Mouse (Mus musculus) olfactory bulb, adult 2 months (tissue): Measurements from ENCODE around the gene Kif1b. TPM values are rescaled to one million over a fixed set of nuclear protein-coding genes. Genes with fewer than 3 reads are reported as not detected.

ENCODE experiments used
- H3K27ac ChIP-seq: fragments of 200-500 bp; 2 replicates; pipeline ENCODE4 v1.5.1; 2012; ENCODE audit warnings: low read depth, low read length; ENCODE audit not compliant: insufficient read depth
- H3K4me1 ChIP-seq: fragments of 200-500 bp; 2 replicates; pipeline ENCODE4 v1.6.1; 2012; ENCODE audit warnings: low read length; ENCODE audit not compliant: control insufficient read depth, insufficient read depth
- H3K4me3 ChIP-seq: fragments of 200-500 bp; 2 replicates; pipeline ENCODE4 v1.5.1; 2012; ENCODE audit warnings: mild to moderate bottlenecking, low read depth, low read length, moderate library complexity; ENCODE audit not compliant: insufficient read depth
- CTCF ChIP-seq: fragments of 200-500 bp; IDR thresholded peaks from 2 replicates; pipeline ENCODE4 v1.5.1; 2012; ENCODE audit warnings: low read depth, mild to moderate bottlenecking, low read length, moderate library complexity; ENCODE audit not compliant: insufficient read depth
- POLR2A ChIP-seq: fragments of 200-500 bp; IDR thresholded peaks from 2 replicates; pipeline ENCODE4 v1.6.1; 2012; ENCODE audit warnings: mild to moderate bottlenecking, low read depth, low read length, moderate library complexity; ENCODE audit not compliant: insufficient read depth
- WGBS: fragments of 180-500 bp; shearing (Covaris S2); methylation state at CpG from one replicate; pipeline ENCODE4 v1.1.7; 2018; 5-methylcytosine and 5-hydroxymethylcytosine counted together
- polyA plus RNA-seq: library from polyadenylated mRNA; stranded (reverse); fragments of >200 nt; gene quantifications from 2 replicates; pipeline ENCODE4 v1.2.4, GENCODE M21; 2012; ENCODE audit warnings: low replicate concordance; ENCODE audit not compliant: missing spikeins, insufficient read depth, insufficient read length

The Kif1b gene
- polyA plus RNA-seq, 1 experiment, result 79.8 TPM

- Histone ChIP-seq H3K27ac (no peak overlapping the region), H3K4me1 (peaks cover 11% of the 10 kb centered on the region), H3K4me3 (no peak overlapping the region)
- 88% methylated on average over 8 of the region's 8 CpGs for WGBS
- TF ChIP-seq POLR2A, result no peak
- no peak for TF ChIP-seq CTCF
Observed at GRCm38 (mm10) chr4:149286287-149287137, 21.0 kb downstream of the Kif1b start.

- TF ChIP-seq CTCF, result no peak
- TF ChIP-seq POLR2A, result no peak
- 42% methylated on average over 1 of the region's 1 CpGs for WGBS
- Histone ChIP-seq H3K4me3 (no peak overlapping the region), H3K27ac (no peak overlapping the region), H3K4me1 (peaks cover 12% of the 10 kb centered on the region)
Observed at GRCm38 (mm10) chr4:149285691-149286090, 21.8 kb downstream of the Kif1b start.

- WGBS, result 86% methylated on average over 3 of the region's 3 CpGs
- Histone ChIP-seq H3K27ac (no peak overlapping the region), H3K4me3 (no peak overlapping the region), H3K4me1 (peaks cover 12% of the 10 kb centered on the region)
- TF ChIP-seq POLR2A (no peak), CTCF (no peak)
Observed at GRCm38 (mm10) chr4:149283018-149283417, 24.5 kb downstream of the Kif1b start.

GRCm38 (mm10) chr4:149282025-149282738 lies 25.3 kb downstream of the Kif1b start:
- Histone ChIP-seq H3K27ac (no peak overlapping the region), H3K4me3 (no peak overlapping the region), H3K4me1 (peaks cover 12% of the 10 kb centered on the region)
- no peak for TF ChIP-seq POLR2A
- TF ChIP-seq CTCF, result no peak
- 65% methylated on average over 7 of the region's 7 CpGs for whole genome bisulfite sequencing

- TF ChIP-seq POLR2A (no peak), CTCF (no peak)
- H3K27ac ChIP-seq, result no peak overlapping the region
- H3K4me1 ChIP-seq, result peaks cover 7% of the 10 kb centered on the region; the same call in 1 of the 2 replicates
- 43% methylated on average over 4 of the region's 4 CpGs for WGBS
- H3K4me3 ChIP-seq, result no peak overlapping the region
Observed at GRCm38 (mm10) chr4:149277571-149277970, 29.9 kb downstream of the Kif1b start.

- TF ChIP-seq POLR2A (no peak), CTCF (no peak)
- Histone ChIP-seq H3K4me3 (no peak overlapping the region), H3K27ac (no peak overlapping the region), H3K4me1 (no peaks in the 10 kb centered on the region)
- WGBS, result 100% methylated on average over 1 of the region's 1 CpGs
Observed at GRCm38 (mm10) chr4:149273128-149273527, 34.4 kb downstream of the Kif1b start.

GRCm38 (mm10) chr4:149270541-149270940 lies 37.0 kb downstream of the Kif1b start:
- no peak overlapping the region for H3K27ac ChIP-seq
- no peaks in the 10 kb centered on the region for H3K4me1 ChIP-seq
- no peak for TF ChIP-seq CTCF
- no peak for TF ChIP-seq POLR2A
- 97% methylated on average over 6 of the region's 6 CpGs for WGBS
- no peak overlapping the region for H3K4me3 ChIP-seq

GRCm38 (mm10) chr4:149269026-149269425 lies 38.5 kb downstream of the Kif1b start:
- Histone ChIP-seq H3K4me1 (no peaks in the 10 kb centered on the region), H3K4me3 (no peak overlapping the region), H3K27ac (no peak overlapping the region)
- TF ChIP-seq POLR2A (no peak), CTCF (no peak)
- 69% methylated on average over 4 of the region's 4 CpGs for WGBS

GRCm38 (mm10) chr4:149264895-149265294 lies 42.6 kb downstream of the Kif1b start:
- 49% methylated on average over 2 of the region's 2 CpGs for WGBS
- no peak for TF ChIP-seq CTCF
- TF ChIP-seq POLR2A, result no peak

More at GRCm38 (mm10) chr4:149264895-149265294, 42.6 kb downstream of the Kif1b start:
- Histone ChIP-seq H3K4me3 (no peak overlapping the region), H3K4me1 (no peaks in the 10 kb centered on the region), H3K27ac (no peak overlapping the region)
